Mouse (Mus musculus): Measurements from ENCODE around the gene Ssbp2.

GRCm38 (mm10) chr13:91581504-91581903, 121.4 kb downstream of the Ssbp2 start:
- TF ChIP-seq CTCF (IDR thresholded peaks at IDR 0.05; ENCODE audit: borderline replicate concordance, control insufficient read depth, extremely low read depth, insufficient read depth, low read length, poor library complexity) (no peak), POLR2A (IDR thresholded peaks at IDR 0.05; ENCODE audit: control insufficient read depth, extremely low read depth, insufficient read depth, low read length, poor library complexity) (no peak)

All from thymus, adult 2 months (tissue).